Mouse (Mus musculus) intestine, embryonic 14.5 days (tissue): Measurements from ENCODE around the gene Bmper. TPM values are rescaled to one million over a fixed set of nuclear protein-coding genes. Genes with fewer than 3 reads are reported as not detected.

ENCODE experiments used
- ATAC-seq: fragments of 200-750 bp; cut with Nextera tagmentation; replicated peaks from 2 replicates; pipeline ENCODE4 v1.8.0; 2017; ENCODE audit warnings: low read depth, moderate number of reproducible peaks, moderate TSS enrichment, moderate library complexity; ENCODE audit not compliant: low FRiP score, low TSS enrichment
- DNase-seq: peaks from one replicate; pipeline ENCODE4 v3.0.0-alpha.2; 2018; ENCODE audit warnings: low spot score
- H3K27ac ChIP-seq: fragments of 300-500 bp; sonication (generic); 2 replicates; pipeline ENCODE4 v1.5.1; 2014; ENCODE audit warnings: low read depth, mild to moderate bottlenecking, control low read depth
- H3K27me3 ChIP-seq: fragments of 300-500 bp; sonication (generic); replicated peaks from 2 replicates; pipeline ENCODE4 v1.6.1; 2014; ENCODE audit warnings: low read length, control low read depth; ENCODE audit not compliant: control insufficient read depth, insufficient read depth
- H3K36me3 ChIP-seq: fragments of 300-500 bp; sonication (generic); 2 replicates; pipeline ENCODE4 v1.6.1; 2014; ENCODE audit warnings: low read length, control low read depth; ENCODE audit not compliant: control insufficient read depth, insufficient read depth
- H3K4me1 ChIP-seq: fragments of 300-500 bp; sonication (generic); replicated peaks from 2 replicates; pipeline ENCODE4 v1.6.1; 2014; ENCODE audit warnings: low read length, control low read depth, mixed read lengths; ENCODE audit not compliant: control insufficient read depth, insufficient read depth
- H3K4me2 ChIP-seq: fragments of 300-500 bp; sonication (generic); 2 replicates; pipeline ENCODE4 v1.6.1; 2014; ENCODE audit warnings: low read length
- H3K4me3 ChIP-seq: fragments of 300-500 bp; sonication (generic); 2 replicates; pipeline ENCODE4 v1.5.1; 2014; ENCODE audit warnings: low read depth, low read length, control low read depth, mixed read lengths
- H3K9ac ChIP-seq: fragments of 300-500 bp; sonication (generic); 2 replicates; pipeline ENCODE4 v1.6.1; 2014; ENCODE audit warnings: mild to moderate bottlenecking, low read length
- H3K9me3 ChIP-seq: fragments of 300-500 bp; sonication (generic); 2 replicates; pipeline ENCODE4 v1.6.1; 2016; ENCODE audit warnings: low read length, control low read depth; ENCODE audit not compliant: control insufficient read depth
- WGBS: fragments of 180-500 bp; shearing (Covaris S2); extraction: QIAGEN DNeasy Blood & Tissue Kit; methylation state at CpG from one replicate; pipeline ENCODE4 v1.1.7; 2014; 5-methylcytosine and 5-hydroxymethylcytosine counted together
- polyA plus RNA-seq: library from polyadenylated mRNA; unstranded; fragments of >200 nt; fragmentation: Nextera tagmentation; extraction: Ambion mirVana; gene quantifications from 2 replicates; pipeline ENCODE4 v1.2.1, GENCODE M21; 2014

Bmper gene
- polyA plus RNA-seq, 1 experiment from 2014 or later: 12.7 TPM

DNA sequence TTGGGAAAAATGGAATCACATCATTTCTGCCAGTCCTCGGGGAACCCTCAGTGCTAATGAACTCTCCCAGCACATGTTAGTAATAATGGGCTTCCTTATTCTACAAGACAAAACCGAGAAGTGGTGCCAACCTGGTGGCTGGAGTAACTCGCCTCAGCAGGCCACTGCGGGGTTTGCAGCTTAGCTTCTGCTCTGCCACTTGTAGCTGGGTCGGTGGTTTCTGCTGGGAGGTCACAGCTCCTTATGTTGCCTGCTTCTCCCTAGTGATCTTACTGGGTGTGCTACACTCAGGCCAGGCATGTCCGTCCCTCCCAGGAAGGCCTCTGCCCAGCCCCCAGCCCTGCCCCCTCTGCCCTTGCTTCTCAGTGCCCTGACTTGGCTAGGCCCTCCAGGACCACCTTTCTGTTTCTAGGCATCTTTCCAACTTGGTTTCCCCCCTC lies 155.9 kb downstream of the Bmper start:
- Histone ChIP-seq H3K9me3 (no peaks in the 10 kb centered on the region), H3K4me1 (peaks cover 4% of the 10 kb centered on the region), H3K27me3 (no peaks in the 10 kb centered on the region), H3K9ac (no peak overlapping the region), H3K36me3 (no peaks in the 10 kb centered on the region), H3K4me3 (no peak overlapping the region), H3K27ac (no peak overlapping the region), H3K4me2 (no peak overlapping the region)
- 54% methylated on average over 6 of the region's 6 CpGs for WGBS
- ATAC-seq (no peak), DNase-seq (no peak)

DNA sequence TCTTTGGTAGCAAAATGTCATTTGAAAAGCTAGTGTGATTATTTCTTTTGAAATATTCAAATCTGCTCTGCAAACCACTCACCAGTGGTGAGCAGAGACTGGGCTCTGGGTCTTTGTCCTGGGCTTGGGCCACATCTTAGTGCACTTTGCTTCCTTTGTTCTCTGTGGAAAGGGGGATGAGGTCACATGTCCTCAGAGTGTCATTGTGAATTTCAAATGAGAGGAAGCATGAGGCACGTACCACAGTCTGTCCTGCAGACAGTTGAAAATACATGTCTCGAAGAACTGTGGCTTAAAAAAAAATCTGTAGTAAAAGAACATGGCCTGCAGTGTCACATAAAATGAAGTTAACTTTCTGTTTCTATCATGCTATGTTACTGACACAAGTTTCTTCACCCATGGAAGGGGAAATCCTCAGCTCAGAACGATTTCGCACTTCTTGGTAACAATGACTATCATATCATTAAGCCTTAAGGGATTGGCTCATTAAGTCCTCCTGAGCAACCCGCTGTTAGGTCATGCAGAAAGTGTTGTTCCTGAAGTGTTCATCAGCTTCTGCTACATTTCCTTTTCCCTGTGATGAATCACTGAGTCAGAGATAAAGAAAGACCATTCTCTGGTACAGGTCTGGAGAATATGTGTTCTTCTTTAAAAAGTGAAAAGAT lies 157.4 kb downstream of the Bmper start:
- Histone ChIP-seq H3K9me3 (no peaks in the 10 kb centered on the region), H3K27ac (no peak overlapping the region), H3K4me3 (no peak overlapping the region), H3K4me2 (no peak overlapping the region), H3K36me3 (no peaks in the 10 kb centered on the region), H3K9ac (no peak overlapping the region), H3K4me1 (peaks cover 9% of the 10 kb centered on the region), H3K27me3 (no peaks in the 10 kb centered on the region)
- 81% methylated on average over 5 of the region's 5 CpGs for WGBS
- no peak for ATAC-seq
- DNase-seq: no peak

DNA sequence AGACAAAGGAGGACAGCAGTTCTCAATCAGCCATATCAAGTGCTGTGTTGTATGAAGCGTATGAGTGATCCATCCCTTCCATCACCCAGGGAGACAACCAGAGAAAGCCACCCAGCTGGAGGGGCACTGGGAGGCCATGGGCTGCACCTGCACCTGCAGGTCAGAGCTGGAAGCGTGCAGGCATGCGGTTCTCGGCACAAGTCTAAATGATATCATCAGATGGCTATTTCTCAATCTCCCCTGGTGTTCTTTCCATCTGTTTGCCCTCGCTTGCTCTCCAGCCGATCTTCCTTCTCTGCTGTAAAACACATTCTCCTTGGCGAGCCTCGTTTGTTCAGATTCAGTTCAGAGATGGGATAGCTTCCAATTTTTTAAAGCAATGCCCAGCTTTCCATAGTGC lies 160.4 kb downstream of the Bmper start:
- H3K4me2 ChIP-seq: no peak overlapping the region
- H3K27ac ChIP-seq: no peak overlapping the region
- no peak overlapping the region for H3K9ac ChIP-seq
- ATAC-seq (no peak), DNase-seq (no peak)
- no peaks in the 10 kb centered on the region for H3K36me3 ChIP-seq
- whole genome bisulfite sequencing: 64% methylated on average over 8 of the region's 8 CpGs
- no peaks in the 10 kb centered on the region for H3K9me3 ChIP-seq
- H3K4me3 ChIP-seq: no peak overlapping the region
- H3K4me1 ChIP-seq: peaks cover 9% of the 10 kb centered on the region
- no peaks in the 10 kb centered on the region for H3K27me3 ChIP-seq

DNA sequence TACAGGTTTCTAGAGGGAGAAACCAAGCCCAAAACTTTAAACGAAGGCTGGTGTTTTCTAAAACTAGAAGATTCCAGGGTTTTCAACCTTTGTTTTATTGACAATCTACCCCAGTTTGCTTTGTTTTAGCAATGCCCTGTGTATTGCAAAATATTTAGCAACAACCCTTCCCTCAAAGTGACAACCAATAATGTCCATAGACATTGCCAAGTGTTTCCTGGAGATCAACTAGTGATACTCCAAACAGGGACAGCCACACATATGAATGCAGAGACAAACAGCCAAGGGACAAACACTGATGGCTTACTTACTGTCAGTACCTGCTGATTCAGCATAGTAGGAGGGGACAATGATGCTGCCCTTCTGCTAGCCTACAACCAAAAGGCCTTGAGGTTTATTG lies 161.0 kb downstream of the Bmper start:
- Histone ChIP-seq H3K36me3 (no peaks in the 10 kb centered on the region), H3K9me3 (no peaks in the 10 kb centered on the region), H3K4me2 (no peak overlapping the region), H3K4me1 (peaks cover 7% of the 10 kb centered on the region), H3K27me3 (no peaks in the 10 kb centered on the region), H3K9ac (no peak overlapping the region), H3K4me3 (no peak overlapping the region), H3K27ac (no peak overlapping the region)
- no peak for ATAC-seq
- no peak for DNase-seq
- WGBS: 87% methylated on average over 1 of the region's 1 CpGs

DNA sequence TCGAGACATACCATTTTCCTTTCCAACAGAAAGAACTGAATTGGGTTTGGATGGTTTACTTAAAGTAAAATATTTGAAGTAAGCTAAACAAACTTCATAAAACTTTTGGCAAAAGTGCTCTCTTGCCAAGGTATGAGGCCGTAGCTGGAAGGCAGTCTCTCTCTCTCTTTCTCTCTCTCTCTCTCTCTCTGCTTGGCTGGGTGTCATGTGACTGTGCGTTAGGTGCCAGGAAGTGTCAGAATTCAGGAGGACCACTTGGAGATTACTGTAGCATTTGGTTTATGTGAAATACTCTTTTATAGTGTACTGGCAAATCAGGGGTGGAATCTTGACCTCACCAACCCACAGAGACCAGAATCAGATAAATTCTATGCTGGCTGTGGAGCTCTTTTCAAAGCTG lies 162.0 kb downstream of the Bmper start:
- 45% methylated on average over 3 of the region's 3 CpGs for WGBS
- Histone ChIP-seq H3K27me3 (no peaks in the 10 kb centered on the region), H3K4me3 (no peak overlapping the region), H3K36me3 (no peaks in the 10 kb centered on the region), H3K9ac (no peak overlapping the region), H3K9me3 (no peaks in the 10 kb centered on the region), H3K4me2 (no peak overlapping the region), H3K4me1 (0 out of 2 replicates have a peak, but pooled peaks cover 5% of the 10 kb centered on the region), H3K27ac (no peak overlapping the region)
- no peak for DNase-seq
- no peak for ATAC-seq

DNA sequence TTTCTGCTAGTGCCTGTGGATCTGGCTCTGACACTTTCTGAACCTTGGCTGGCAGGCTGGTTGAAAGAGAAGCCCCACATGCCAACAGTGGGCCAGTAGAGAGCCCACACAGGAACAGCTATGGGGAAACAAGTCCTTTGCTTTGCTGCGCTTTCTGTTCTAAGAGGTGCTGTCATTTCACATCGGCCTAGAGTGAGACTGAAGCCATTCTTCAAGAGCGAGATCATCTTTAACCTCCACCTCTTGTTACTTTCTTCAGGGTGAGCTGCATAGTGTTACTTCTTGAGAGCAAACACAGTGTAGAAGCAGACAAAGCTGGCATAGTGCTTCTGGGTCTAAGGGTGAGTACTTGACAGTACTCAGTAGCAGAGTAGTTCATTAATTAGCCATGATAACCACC lies 163.3 kb downstream of the Bmper start:
- Histone ChIP-seq H3K9me3 (no peaks in the 10 kb centered on the region), H3K36me3 (no peaks in the 10 kb centered on the region), H3K4me2 (no peak overlapping the region), H3K27ac (no peak overlapping the region), H3K9ac (no peak overlapping the region), H3K27me3 (no peaks in the 10 kb centered on the region), H3K4me1 (0 out of 2 replicates have a peak, but pooled peaks cover 5% of the 10 kb centered on the region), H3K4me3 (no peak overlapping the region)
- ATAC-seq (no peak), DNase-seq (no peak)
- WGBS: 51% methylated on average over 3 of the region's 3 CpGs

DNA sequence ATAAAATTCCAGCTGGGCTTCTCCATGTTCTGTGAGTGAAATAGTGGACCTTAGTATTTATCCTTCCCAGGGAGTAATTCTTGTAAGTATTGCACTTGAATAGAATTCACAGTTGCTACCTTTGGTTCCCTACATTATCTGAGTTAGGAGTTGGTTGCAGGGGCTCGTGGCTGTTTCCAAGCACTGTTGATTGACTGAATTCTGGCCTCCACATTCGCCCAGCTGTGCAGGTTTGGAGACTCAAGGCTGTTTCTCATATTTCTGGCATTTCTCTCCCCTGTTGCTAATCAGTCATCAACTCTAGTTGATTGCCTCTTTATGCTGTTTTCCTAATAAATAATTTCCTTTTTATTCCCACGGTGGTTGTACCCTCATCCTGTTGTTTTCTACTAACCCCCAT lies 167.2 kb downstream of the Bmper start:
- ATAC-seq (no peak), DNase-seq (no peak)
- H3K9me3 ChIP-seq: no peaks in the 10 kb centered on the region
- no peaks in the 10 kb centered on the region for H3K27me3 ChIP-seq
- H3K4me2 ChIP-seq: no peak overlapping the region
- H3K4me1 ChIP-seq: 0 out of 2 replicates have a peak, but pooled peaks cover under 1% of the 10 kb centered on the region
- no peak overlapping the region for H3K4me3 ChIP-seq
- no peak overlapping the region for H3K27ac ChIP-seq
- WGBS: 75% methylated on average over 3 of the region's 3 CpGs
- no peak overlapping the region for H3K9ac ChIP-seq
- no peaks in the 10 kb centered on the region for H3K36me3 ChIP-seq

DNA sequence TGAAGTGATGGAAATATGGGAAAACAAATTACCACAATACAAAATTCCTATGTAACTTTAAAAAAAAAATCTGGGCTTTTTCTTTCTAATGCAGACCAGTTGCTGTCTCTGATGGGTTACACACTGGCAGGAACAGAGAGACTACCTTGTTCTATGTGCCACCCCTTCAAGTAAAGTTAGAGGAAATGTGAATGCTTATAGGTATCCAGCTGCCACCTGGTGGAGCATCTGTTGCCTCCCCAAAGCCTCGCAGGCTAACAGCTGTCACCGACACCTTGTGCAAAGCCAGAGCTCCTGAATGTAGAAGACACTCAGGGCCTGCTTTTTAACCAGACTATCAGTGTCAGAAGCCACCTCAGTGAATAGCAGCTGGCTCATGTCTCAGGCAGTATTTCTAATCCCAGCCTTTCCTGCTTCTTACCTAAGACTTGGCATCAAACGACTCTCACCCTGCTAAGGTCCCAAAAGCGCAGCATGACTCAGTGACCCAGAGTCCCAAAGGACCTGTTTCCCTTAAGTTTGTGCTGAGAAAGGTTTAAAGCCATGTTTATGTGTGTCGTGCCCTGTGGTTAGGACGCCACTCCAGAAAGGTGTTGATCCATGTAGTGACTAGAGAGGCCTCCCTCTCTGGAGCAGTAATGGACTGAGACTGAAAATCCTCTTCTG lies 171.9 kb downstream of the Bmper start:
- 49% methylated on average over 6 of the region's 6 CpGs for WGBS
- H3K27me3 ChIP-seq: no peaks in the 10 kb centered on the region
- DNase-seq (no peak), ATAC-seq (no peak)
- no peak overlapping the region for H3K9ac ChIP-seq
- H3K9me3 ChIP-seq: no peaks in the 10 kb centered on the region
- no peaks in the 10 kb centered on the region for H3K36me3 ChIP-seq
- no peak overlapping the region for H3K27ac ChIP-seq
- H3K4me2 ChIP-seq: no peak overlapping the region
- no peak overlapping the region for H3K4me3 ChIP-seq
- peaks cover 8% of the 10 kb centered on the region for H3K4me1 ChIP-seq

DNA sequence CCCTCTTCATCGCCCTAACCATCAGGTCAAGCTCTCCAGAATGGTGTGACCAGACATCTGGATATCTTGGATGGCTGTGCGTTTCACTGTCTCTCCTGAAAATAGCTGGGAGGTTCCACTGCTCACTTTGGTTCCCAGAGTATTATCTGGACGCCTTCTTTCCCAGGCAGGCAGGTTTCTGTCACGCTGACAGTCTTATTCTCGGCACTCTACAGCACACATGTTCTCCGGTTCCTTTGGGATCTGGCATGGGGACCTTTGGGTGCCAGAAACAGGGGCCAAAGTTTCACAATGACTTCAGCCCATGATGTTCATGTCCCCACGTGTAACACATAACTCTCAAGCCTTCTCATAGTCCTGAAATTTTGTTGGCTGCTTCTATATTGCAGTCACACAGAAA lies 173.3 kb downstream of the Bmper start:
- WGBS: 81% methylated on average over 7 of the region's 7 CpGs
- Histone ChIP-seq H3K9ac (no peak overlapping the region), H3K27me3 (no peaks in the 10 kb centered on the region), H3K36me3 (no peaks in the 10 kb centered on the region), H3K4me2 (no peak overlapping the region), H3K9me3 (no peaks in the 10 kb centered on the region), H3K4me1 (peaks cover 14% of the 10 kb centered on the region), H3K27ac (no peak overlapping the region), H3K4me3 (no peak overlapping the region)
- DNase-seq: no peak
- ATAC-seq: no peak
